Mouse (Mus musculus): ENCODE measurements around the gene S100a7a.

GRCm38 (mm10) chr3:90652878-90653508 lies 824 bp upstream of the S100a7a start:
- TF ChIP-seq EP300 (IDR thresholded peaks at IDR 0.05; ENCODE audit: insufficient read depth, low read depth, low read length) (0 out of 2 replicates have a peak, but pooled peaks have one; percentile 26), CTCF (IDR thresholded peaks at IDR 0.05) (peak; percentile 86)

Measured in heart, adult 2 months (tissue).